20 mouse cellular contexts compared by ENCODE assay signal in the genomic region with DNA sequence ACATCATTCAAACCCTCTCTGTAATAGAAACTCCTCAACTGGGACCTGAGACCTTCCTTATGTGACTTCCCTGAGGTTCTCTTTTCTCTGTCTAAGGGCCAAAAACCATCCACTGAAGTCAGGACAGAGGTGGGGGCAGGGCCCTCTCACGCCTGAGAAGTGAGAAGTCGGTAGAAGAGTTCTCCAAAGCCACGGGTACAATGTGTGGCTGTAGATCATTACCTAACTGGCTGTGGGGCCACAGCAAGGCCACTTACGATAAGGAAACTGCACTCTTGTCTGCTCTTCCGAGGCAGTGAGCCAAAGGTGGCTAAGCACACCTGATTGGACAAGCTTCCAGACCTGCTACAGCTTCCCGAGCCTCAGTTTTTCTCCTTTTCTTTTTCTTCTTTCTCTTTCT. TPM values are rescaled to one million over a fixed set of nuclear protein-coding genes. Genes with fewer than 3 reads are reported as not detected.
DNase-seq lines count a peak whose midpoint lies in the region; ATAC-seq and TF ChIP-seq lines count a peak whose summit lies in the region.
"Had no signal": no experiment of that assay in that cellular context is flagged by ENCODE, and none has a peak within 500 bp of the region (broad histone marks: within the 10 kb centered on the region; RNA-seq: fewer than 3 reads in every experiment).

No protein-coding gene starts in this region.

- H3K27me3 ChIP-seq in G1E (ENCODE audit: insufficient read depth, low read length), result peaks cover 17% of the 10 kb centered on the region
- no peaks in the 10 kb centered on the region for H3K27me3 ChIP-seq in liver, embryonic 16.5 days (ENCODE audit: control insufficient read depth, insufficient read depth, low read depth, low read length)
- no peaks in the 10 kb centered on the region for H3K27me3 ChIP-seq in midbrain, embryonic 14.5 days (ENCODE audit: control insufficient read depth, insufficient read depth, low read length)
- H3K27me3 ChIP-seq: heart, embryonic 13.5 days; hindbrain, embryonic 12.5 days; midbrain, embryonic 12.5 days; neural tube, embryonic 12.5 days; Patski had no signal

- no peak overlapping the region for H3K9ac ChIP-seq in liver, embryonic 16.5 days (ENCODE audit: low read depth, low read length)
- H3K9ac ChIP-seq in midbrain, embryonic 14.5 days (replicated peaks; ENCODE audit: low read length), result no peak overlapping the region
- H3K9ac ChIP-seq: forebrain, embryonic 12.5 days; heart, embryonic 13.5 days; hindbrain, embryonic 12.5 days; limb, embryonic 12.5 days; midbrain, embryonic 12.5 days; neural tube, embryonic 12.5 days had no signal

- ATAC-seq in G1E (ENCODE audit: extremely low read depth, insufficient number of reproducible peaks, low FRiP score, poor library complexity, severe bottlenecking), result peak; percentile 15; the same call in 1 of the 2 replicates
- ATAC-seq in hematopoietic stem cell, adult 5-6 weeks (replicated peaks in 1 of 2; ENCODE audit: insufficient read depth in 1 of 2, low FRiP score in 2 of 2, low TSS enrichment in 1 of 2, low read depth in 1 of 2, poor library complexity in 2 of 2, severe bottlenecking in 2 of 2), result peak; percentile 51 to 55; a peak in 3 of 4 replicates
- ATAC-seq in liver, embryonic 16.5 days (ENCODE audit: low read depth), result peak; percentile 60
- peak; percentile 69 for ATAC-seq in megakaryocyte, adult 5-6 weeks (ENCODE audit: poor library complexity, severe bottlenecking)
- ATAC-seq in midbrain, embryonic 14.5 days (ENCODE audit: low FRiP score, low TSS enrichment), result no peak
- ATAC-seq: Patski had no signal

- peaks cover 2% of the 10 kb centered on the region; the same call in 1 of the 2 replicates for H3K4me1 ChIP-seq in G1E (ENCODE audit: insufficient read depth, low read depth, low read length)
- peaks cover 7% of the 10 kb centered on the region for H3K4me1 ChIP-seq in liver, embryonic 16.5 days (ENCODE audit: control insufficient read depth, low read depth, low read length)
- no peaks in the 10 kb centered on the region for H3K4me1 ChIP-seq in midbrain, embryonic 14.5 days (ENCODE audit: control insufficient read depth, insufficient read depth, low read length)
- H3K4me1 ChIP-seq: limb, embryonic 12.5 days; midbrain, embryonic 12.5 days; neural tube, embryonic 12.5 days had no signal

- H3K36me3 ChIP-seq in G1E (replicated peaks), result no peaks in the 10 kb centered on the region
- no peaks in the 10 kb centered on the region for H3K36me3 ChIP-seq in liver, embryonic 16.5 days (ENCODE audit: control insufficient read depth, insufficient read depth)
- no peaks in the 10 kb centered on the region for H3K36me3 ChIP-seq in midbrain, embryonic 14.5 days (ENCODE audit: control insufficient read depth, insufficient read depth, low read length)
- H3K36me3 ChIP-seq: forebrain, embryonic 12.5 days; heart, embryonic 13.5 days; hindbrain, embryonic 12.5 days; limb, embryonic 12.5 days; midbrain, embryonic 12.5 days; neural tube, embryonic 12.5 days had no signal

- TF ChIP-seq CTCF in G1E (IDR thresholded peaks at IDR 0.05; ENCODE audit: low read depth, low read length), result no peak

- 5% methylated on average over 6 of the region's 6 CpGs for WGBS in liver, embryonic 16.5 days (ENCODE audit: insufficient replicate concordance)
- WGBS in midbrain, embryonic 14.5 days, result 83% methylated on average over 6 of the region's 6 CpGs

- DNase-seq in G1E (ENCODE audit: low spot score), result no peak
- no peak for DNase-seq in gastrocnemius, postnatal 36 days
- no peak for DNase-seq in midbrain, embryonic 14.5 days
- no peak for DNase-seq in gastrocnemius, postnatal 14 days
- DNase-seq: adrenal gland, adult 2 months; cerebellum, postnatal 25 days; gastrocnemius, adult 2 months; kidney, adult 8-10 months; retina, postnatal 1 day; thymus, adult 18-20 months had no signal

- H3K4me3 ChIP-seq in G1E (ENCODE audit: low read depth, low read length), result no peak overlapping the region
- H3K4me3 ChIP-seq in liver, embryonic 16.5 days (ENCODE audit: low read depth, low read length), result no peak overlapping the region
- no peak overlapping the region for H3K4me3 ChIP-seq in midbrain, embryonic 14.5 days (replicated peaks; ENCODE audit: low read depth, low read length)
- H3K4me3 ChIP-seq: forebrain, embryonic 12.5 days; gastrocnemius, adult 2 months; heart, embryonic 13.5 days; hindbrain, embryonic 12.5 days; limb, embryonic 12.5 days; midbrain, embryonic 12.5 days; neural tube, embryonic 12.5 days had no signal

- no peaks in the 10 kb centered on the region for H3K9me3 ChIP-seq in G1E (replicated peaks)
- H3K9me3 ChIP-seq in liver, embryonic 16.5 days (replicated peaks; ENCODE audit: control insufficient read depth, low read length), result no peaks in the 10 kb centered on the region
- no peaks in the 10 kb centered on the region for H3K9me3 ChIP-seq in midbrain, embryonic 14.5 days (ENCODE audit: control insufficient read depth, low read length)
- H3K9me3 ChIP-seq: forebrain, embryonic 12.5 days; heart, embryonic 13.5 days; hindbrain, embryonic 12.5 days; limb, embryonic 12.5 days; midbrain, embryonic 12.5 days; neural tube, embryonic 12.5 days had no signal

- peak overlapping the region; percentile 77 for H3K27ac ChIP-seq in liver, embryonic 16.5 days (ENCODE audit: low read length)
- no peak overlapping the region for H3K27ac ChIP-seq in midbrain, embryonic 14.5 days (replicated peaks; ENCODE audit: low read depth, low read length)
- H3K27ac ChIP-seq: forebrain, embryonic 12.5 days; gastrocnemius, adult 2 months; heart, embryonic 13.5 days; hindbrain, embryonic 12.5 days; limb, embryonic 12.5 days; midbrain, embryonic 12.5 days; neural tube, embryonic 12.5 days had no signal

- no peak overlapping the region for H3K4me2 ChIP-seq in liver, embryonic 16.5 days (ENCODE audit: low read depth, low read length)
- H3K4me2 ChIP-seq in midbrain, embryonic 14.5 days (ENCODE audit: low read length), result no peak overlapping the region
- H3K4me2 ChIP-seq: forebrain, embryonic 12.5 days; heart, embryonic 13.5 days; hindbrain, embryonic 12.5 days; limb, embryonic 12.5 days; midbrain, embryonic 12.5 days; neural tube, embryonic 12.5 days had no signal

- intact Hi-C loops in gastrocnemius, postnatal 36 days (cut with DNase I), result no loop called here
- intact Hi-C loops in gastrocnemius, postnatal 14 days (cut with DNase I; ENCODE audit: low total_unique reads), result no loop called here

RNA-seq across cellular contexts. Expression of gene P2ry2, which starts 16.8 kb away (rescaled TPM):
- total RNA-seq in G1E (2014; fragmentation: Nextera tagmentation) (not detected in 2 replicates), G1E (2017) (0.27 and 0.35 TPM in 2 replicates)
- not detected in 2 replicates for polyA plus RNA-seq in G1E (2012)
- 10.1 and 13.9 TPM in 2 replicates for total RNA-seq in hematopoietic stem cell, adult 5-6 weeks (2017)
- polyA plus RNA-seq in liver, embryonic 16.5 days (2015; fragmentation: Nextera tagmentation; extraction: Ambion mirVana), result 2.2 and 3.2 TPM in 2 replicates
- 1.6 and 2.1 TPM in 2 replicates for total RNA-seq in megakaryocyte, adult 5-6 weeks (2015)
- total RNA-seq in megakaryocyte, adult 5-6 weeks (2017), result 3.6 and 3.7 TPM in 2 replicates
- 10 to 100 TPM; 29.6 to 44.9 TPM for total RNA-seq in gastrocnemius, postnatal 36 days (2021)
- polyA plus RNA-seq in midbrain, embryonic 14.5 days (2014; fragmentation: Nextera tagmentation; extraction: Ambion mirVana), result 0.16 TPM in 1 of 2 replicates, not detected in the other
- total RNA-seq in gastrocnemius, postnatal 14 days (2021), result 10 to 100 TPM; 38.0 to 47.7 TPM

RNA-seq across cellular contexts. Expression of gene P2ry6, which starts 55.0 kb away (rescaled TPM):
- total RNA-seq in G1E (2014; fragmentation: Nextera tagmentation), result not detected in 2 replicates
- 0.27 TPM in 1 of 2 replicates, not detected in the other for total RNA-seq in G1E (2017)
- polyA plus RNA-seq in G1E (2012), result 0.02 TPM in 1 of 2 replicates, not detected in the other
- not detected in 2 replicates for total RNA-seq in hematopoietic stem cell, adult 5-6 weeks (2017)
- 4.9 and 6.3 TPM in 2 replicates for polyA plus RNA-seq in liver, embryonic 16.5 days (2015; fragmentation: Nextera tagmentation; extraction: Ambion mirVana)
- total RNA-seq in megakaryocyte, adult 5-6 weeks (2015), result 32.8 and 34.2 TPM in 2 replicates
- total RNA-seq in megakaryocyte, adult 5-6 weeks (2017), result 12.0 and 12.9 TPM in 2 replicates
- 1 to 10 TPM; 1.1 TPM for total RNA-seq in gastrocnemius, postnatal 36 days (2021)
- 1.8 and 2.7 TPM in 2 replicates for polyA plus RNA-seq in midbrain, embryonic 14.5 days (2014; fragmentation: Nextera tagmentation; extraction: Ambion mirVana)
- 1 to 10 TPM; 1.6 to 2.1 TPM for total RNA-seq in gastrocnemius, postnatal 14 days (2021)

Comparison
In these comparisons a context has a peak if more than half of its experiments do, and no peak if none do; other contexts are left out.
1. RNA of gene P2ry6, which starts 55.0 kb away (total RNA-seq): 12.0 to 34.2 TPM in megakaryocyte, adult 5-6 weeks; 1.6 to 2.1 TPM in gastrocnemius, postnatal 14 days, 1.1 TPM in gastrocnemius, postnatal 36 days, 0.27 TPM in G1E and not detected in hematopoietic stem cell, adult 5-6 weeks; every median in the first group is over 4 times any median in the second.